Mouse (Mus musculus) cerebellum, adult 8-10 months (tissue): ENCODE measurements around the gene Sh2d1b1.

ENCODE experiments used
- DNase-seq: peaks from one replicate; pipeline ENCODE4 v3.0.0; 2022

The Sh2d1b1 gene

GRCm38 (mm10) chr1:170325277-170325676 lies 48.2 kb downstream of the Sh2d1b1 start:
- no peak for DNase-seq

GRCm38 (mm10) chr1:170331926-170332325 lies 54.8 kb downstream of the Sh2d1b1 start:
- no peak for DNase-seq

GRCm38 (mm10) chr1:170332775-170333174 lies 55.7 kb downstream of the Sh2d1b1 start:
- no peak for DNase-seq
